Mouse (Mus musculus): ENCODE data around the gene Cd79a.

GRCm38 (mm10) chr7:24853233-24853563, 44.0 kb upstream of the Cd79a start:
- TF ChIP-seq TCF12 (IDR thresholded peaks at IDR 0.05; ENCODE audit: low read depth, low read length) (no peak), CTCF (IDR thresholded peaks at IDR 0.05 in 2 of 3, conservative IDR thresholded peaks at IDR 0.05 in 1 of 3; ENCODE audit: control insufficient read depth in 1 of 3, insufficient read depth in 1 of 3, low read depth in 2 of 3, low read length in 3 of 3, poor library complexity in 1 of 3, severe bottlenecking in 1 of 3) (no peak), MXI1 (IDR thresholded peaks at IDR 0.05; ENCODE audit: low read depth, low read length) (peak; percentile 38; the same call in 1 of the 2 replicates), NELFE (IDR thresholded peaks at IDR 0.05; ENCODE audit: low read depth, low read length) (no peak), MAX (IDR thresholded peaks at IDR 0.05; ENCODE audit: low read length) (0 out of 2 replicates have a peak, but pooled peaks have one; percentile 51), GATA1 (IDR thresholded peaks at IDR 0.05; ENCODE audit: low read depth, low read length) (no peak), ZC3H11A (IDR thresholded peaks at IDR 0.05; ENCODE audit: low read depth, low read length) (no peak), POLR2A (IDR thresholded peaks at IDR 0.05; ENCODE audit: control insufficient read depth in 1 of 2, insufficient read depth in 1 of 2, low read depth in 1 of 2, low read length in 2 of 2, poor library complexity in 1 of 2) (no peak)

All from MEL (cell line).